Mouse (Mus musculus): ENCODE data around the gene Frat1.
"Not testable (repeated sequence)": the region's sequence is repeated elsewhere in the genome, so short reads cannot be mapped to it uniquely, and the experiment has no call there.

The Frat1 gene

GRCm38 (mm10) chr19:41846366-41847090 lies 16.8 kb downstream of the Frat1 start:
- no peak for DNase-seq

DNA sequence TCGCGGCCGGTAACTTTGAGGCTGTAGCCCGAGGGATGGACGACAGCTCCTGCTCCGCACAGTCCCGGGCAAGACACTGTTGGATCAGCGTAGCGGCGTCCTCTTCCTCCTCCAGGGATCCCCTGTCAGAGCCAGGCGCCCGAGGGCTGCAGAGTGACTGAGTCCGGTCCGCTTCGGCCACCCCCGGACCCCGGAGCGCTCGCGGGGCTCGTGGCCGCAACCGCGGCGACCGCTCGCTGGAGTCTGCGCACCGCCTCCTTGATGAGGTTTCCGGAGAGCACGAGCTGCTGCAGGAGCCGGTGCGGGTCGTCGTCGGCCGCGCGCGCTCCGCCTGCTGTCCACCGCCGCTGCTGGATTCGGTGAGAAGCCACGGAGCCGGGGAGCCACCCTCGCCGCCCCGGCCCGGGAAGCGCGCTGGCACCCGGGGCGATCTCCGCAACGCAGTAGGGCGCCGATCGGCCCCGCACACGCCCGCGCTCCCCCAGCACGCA lies 17.4 kb downstream of the Frat1 start:
- DNase-seq, result peak; percentile 38 to 61

DNA sequence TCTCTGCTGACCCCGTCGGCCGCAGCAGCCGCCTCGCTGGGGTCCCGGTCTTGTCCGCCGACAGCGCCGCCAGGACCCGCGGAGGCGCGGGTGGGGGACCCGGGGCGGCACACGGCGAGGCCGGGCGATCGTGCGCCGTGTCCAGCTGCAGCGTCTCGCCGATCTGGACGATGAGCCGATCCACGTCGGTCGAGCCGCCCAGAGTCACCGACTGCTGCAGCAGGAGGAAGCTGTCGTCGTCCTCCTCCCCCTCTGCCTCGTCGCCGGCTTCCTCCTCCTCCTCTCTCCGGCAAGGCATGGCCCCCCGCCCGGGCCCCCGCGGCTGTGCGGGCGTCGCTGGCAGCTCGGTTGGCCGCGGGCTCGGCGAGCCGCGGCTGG lies 17.8 kb downstream of the Frat1 start:
- not testable (repeated sequence) for DNase-seq

DNA sequence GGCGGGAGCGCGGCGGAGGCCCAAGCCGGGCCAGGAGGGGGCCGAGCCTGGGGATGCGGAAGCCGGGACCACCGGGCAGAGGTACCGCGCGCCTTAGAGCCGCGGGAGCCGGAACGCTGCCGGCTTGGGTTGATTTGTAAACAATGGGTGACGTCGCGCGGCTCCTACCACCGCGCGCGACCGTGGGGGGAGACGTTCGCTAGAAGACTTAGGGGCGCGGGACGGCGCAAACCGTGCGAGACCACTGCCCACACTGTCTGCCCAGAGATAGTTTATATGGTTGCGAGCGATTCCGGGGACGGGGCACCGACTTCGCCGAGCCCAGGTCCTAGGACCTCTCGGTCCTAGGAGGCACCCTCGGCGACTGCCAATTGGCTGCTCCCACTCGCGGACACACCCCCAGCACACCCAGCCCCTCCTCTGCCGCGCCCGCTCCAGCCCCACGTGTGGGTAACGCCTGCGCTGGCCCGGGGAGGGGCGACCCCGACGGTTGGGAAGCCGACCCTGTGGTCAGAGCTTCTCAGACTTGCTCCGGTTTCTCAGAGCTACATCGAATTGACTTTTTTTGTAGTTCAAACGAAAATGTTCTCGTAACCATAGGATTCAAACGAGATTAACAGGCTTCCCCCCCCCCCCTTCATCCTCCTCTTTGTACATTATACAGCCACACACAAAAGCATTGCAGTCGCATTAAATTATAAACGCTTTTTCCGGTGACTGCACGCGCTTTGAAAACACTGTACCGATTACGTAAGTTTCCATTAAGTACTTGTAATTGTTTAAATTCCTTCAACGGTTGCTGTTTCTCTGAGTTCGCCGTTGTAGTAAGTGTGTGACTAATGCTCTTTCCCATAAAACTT lies 18.5 kb downstream of the Frat1 start, which contains the start of gene Frat2:
TSS of gene Frat2 (minus strand) at position 141 of the 860 bp plus-strand sequence.
- peak; percentile 90 to 93 for DNase-seq

DNA sequence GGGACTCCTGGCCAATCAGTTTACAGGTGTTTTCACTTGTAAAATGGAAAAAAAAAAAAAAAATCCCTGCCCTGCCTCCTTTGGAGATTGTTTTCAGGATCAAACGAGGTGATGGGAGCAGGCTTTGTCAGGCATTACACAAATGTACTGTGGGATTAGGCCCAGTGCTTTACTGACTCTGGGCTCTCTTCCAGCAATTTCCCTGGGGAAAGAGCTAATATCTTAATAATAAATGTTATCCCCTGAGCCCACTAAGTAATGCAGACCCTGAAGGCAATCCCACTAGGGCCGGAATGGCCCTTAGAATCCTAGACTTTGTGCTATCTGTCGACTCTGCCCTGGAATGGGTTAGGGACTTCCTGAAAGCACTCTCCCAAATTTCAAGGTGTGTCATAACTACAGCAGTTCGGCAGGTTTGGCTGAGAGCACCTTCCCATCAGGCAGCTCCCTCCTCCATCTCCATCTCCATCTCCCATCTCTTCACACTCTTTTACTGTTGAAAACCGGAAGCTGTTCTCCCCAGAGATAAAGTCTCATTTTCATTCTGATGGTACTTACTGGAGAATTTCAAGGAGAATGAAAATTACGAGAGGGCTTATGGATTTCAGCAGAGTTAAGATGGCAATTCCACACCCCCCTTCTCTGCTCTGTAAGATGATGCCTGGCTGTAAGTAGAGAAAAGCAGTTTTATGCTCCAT lies 20.4 kb downstream of the Frat1 start:
- no peak for DNase-seq

DNA sequence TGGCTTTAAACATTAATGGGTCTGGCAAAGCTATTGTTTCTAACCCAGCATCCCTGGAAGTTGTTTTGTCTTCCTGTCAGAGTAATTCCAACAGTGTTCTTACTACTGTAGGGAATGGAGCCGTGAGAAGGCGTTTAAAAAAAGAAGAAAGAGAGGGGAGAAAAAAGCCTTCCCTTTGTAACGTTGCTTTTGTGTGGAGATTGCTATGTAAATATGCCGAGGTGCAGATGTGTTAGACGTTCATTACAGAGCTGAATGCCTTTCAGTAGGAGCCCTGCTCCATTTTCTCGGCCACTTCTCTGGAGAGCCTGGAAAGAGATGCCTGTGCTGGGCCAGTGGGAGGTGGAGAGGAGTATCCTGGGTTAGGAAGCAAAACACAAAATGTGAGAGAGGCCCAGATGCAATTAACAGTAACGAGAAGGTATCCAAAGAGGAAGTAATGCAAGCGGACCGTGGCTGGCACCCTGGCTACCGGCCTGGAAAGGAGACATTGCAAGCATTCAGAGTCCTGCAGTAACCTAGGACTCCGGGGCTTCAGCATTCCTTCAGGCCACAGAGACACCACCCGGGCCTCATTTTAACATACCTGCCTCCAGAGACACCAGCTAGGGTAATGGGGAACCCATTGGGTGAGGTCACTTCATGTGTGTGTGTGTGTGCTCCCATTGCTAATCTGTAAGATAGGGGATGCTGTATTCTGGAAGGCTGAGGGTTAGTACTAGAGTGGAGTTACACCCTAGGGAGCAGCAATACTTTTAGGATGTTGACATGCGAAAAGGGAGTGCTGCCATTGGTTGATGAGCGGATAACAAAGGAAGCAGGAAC lies 21.2 kb downstream of the Frat1 start:
- DNase-seq, result no peak

DNA sequence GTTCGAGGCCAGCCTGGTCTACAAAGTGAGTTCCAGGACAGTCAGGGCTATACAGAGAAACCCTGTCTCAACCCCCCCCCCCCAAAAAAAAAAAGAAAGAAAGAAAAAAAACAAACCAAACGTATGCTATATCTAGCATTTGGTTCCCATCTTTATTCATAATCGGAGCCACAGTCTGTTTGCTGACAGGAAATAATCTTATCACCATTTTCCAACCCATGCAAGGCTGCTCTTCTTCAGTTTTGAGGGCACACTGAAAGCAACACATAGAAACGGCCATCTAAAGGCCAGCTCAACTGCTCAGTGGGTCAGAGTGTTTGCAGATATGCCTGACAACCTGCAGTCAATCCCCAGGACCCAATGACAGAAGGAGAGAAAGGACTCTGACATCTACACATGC lies 22.7 kb downstream of the Frat1 start:
- no peak for DNase-seq

DNA sequence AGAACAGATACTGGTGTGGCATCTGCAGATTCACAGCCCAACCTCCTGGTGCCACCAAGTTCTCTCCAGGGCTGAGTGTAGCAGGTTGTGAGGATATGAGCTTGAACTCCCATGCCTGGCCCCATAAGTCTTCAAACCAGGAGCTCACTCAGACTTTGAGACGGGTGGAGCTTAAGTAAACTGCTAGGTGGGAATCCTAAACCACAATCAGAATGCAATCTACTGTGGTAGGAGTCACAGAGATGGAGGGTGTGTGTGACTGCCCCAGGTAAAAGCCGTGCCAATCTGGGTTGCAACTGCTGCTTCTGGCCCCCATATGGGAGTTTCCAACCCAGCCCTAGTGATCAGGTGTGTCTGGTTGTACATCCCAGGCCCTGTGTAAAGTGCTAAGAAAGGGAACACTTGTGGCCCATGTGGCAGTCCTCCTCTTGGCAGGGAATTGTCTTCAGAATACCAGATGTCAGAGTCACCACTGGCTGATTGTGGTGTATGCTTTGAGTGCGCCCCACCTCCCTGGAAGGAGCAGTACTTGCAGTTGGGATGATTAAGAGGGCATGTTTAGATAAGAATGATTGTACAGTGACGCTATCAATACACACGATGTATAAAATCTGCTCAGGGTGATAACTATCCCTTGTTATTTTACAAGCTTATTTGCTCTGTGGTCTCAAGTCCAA lies 27.5 kb downstream of the Frat1 start:
- no peak for DNase-seq

- no peak for DNase-seq
Observed at GRCm38 (mm10) chr19:41857816-41858310, 28.1 kb downstream of the Frat1 start.

DNA sequence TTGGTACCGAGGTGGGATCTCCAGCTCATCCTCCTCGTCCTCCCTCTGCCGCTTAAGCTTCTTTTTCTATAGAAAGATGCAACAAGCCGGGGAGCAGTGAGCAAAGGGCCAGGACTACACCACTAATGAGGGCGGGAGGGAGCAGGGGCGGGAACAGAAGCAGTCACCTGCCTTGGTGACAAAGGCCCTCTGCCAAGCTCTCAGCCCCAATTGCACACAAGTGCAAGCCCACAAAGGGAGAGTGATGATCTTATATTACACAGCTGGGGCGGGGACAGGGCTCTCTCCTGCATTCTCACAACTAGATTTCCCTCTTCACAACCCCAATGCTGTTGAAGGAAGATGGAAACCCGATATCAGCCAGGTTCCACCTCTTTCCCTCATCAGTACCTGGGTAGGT lies 36.9 kb downstream of the Frat1 start:
- DNase-seq, result no peak

- DNase-seq, result no peak
Observed at GRCm38 (mm10) chr19:41869296-41869695, 39.5 kb downstream of the Frat1 start.

DNA sequence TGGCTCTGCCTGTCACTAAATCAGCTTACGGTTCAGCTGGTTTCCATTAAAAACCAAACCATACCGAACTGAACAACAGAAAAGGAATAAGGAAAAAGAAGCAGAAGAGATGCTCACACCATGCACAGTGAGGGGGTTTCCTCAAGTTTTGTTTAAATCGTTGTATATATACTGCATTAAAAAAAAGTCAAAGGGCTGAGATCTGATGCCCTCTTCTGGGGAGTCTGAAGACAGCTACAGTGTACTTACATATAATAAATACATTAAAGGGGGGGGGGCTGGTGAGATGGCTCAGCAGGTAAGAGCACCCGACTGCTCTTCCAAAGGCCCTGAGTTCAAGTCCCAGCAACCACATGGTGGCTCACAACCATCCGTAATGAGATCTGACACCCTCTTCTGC lies 40.2 kb downstream of the Frat1 start:
- peak; percentile 11 to 43 for DNase-seq

- no peak for DNase-seq
Observed at GRCm38 (mm10) chr19:41872285-41872684, 42.5 kb downstream of the Frat1 start.

DNA sequence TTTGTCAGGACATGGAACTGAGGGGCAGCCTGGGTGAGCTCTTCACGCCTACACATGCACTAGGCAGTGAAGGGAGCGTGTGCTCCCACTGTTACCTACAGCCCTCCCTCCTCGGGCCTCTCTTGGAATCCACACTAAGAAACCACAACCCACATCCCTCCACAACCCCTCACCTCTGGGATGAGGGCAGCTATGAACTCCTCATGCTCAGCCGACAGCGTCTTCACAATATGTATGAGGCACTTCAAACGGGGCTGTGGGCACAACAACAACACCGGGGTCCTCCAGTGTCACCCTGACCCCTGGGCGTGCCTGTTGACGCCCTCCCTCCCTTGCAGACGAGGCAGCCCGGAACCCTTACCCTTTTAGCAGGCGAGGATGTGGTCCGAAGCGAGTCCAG lies 44.6 kb downstream of the Frat1 start:
- DNase-seq, result peak; percentile 57 to 69

- DNase-seq, result no peak
Observed at GRCm38 (mm10) chr19:41881842-41882241, 52.1 kb downstream of the Frat1 start.
